Mouse (Mus musculus) ES-Bruce4 (cell line): ENCODE data around the gene Gse1. TPM values are rescaled to one million over a fixed set of nuclear protein-coding genes. Genes with fewer than 3 reads are reported as not detected.

Source experiments
- H3K27ac ChIP-seq: 2 replicates; pipeline ENCODE4 v1.5.1; 2012; ENCODE audit warnings: low read length, inconsistent platforms; ENCODE audit not compliant: insufficient read depth
- H3K27me3 ChIP-seq: 2 replicates; pipeline ENCODE4 v1.6.1; 2012; ENCODE audit warnings: mild to moderate bottlenecking, low read length, inconsistent platforms; ENCODE audit not compliant: control insufficient read depth, poor library complexity, insufficient read depth, severe bottlenecking
- H3K36me3 ChIP-seq: 2 replicates; pipeline ENCODE4 v1.6.1; 2012; ENCODE audit warnings: inconsistent platforms, mild to moderate bottlenecking, low read length, moderate library complexity; ENCODE audit not compliant: control insufficient read depth, poor library complexity, insufficient read depth, severe bottlenecking
- H3K4me1 ChIP-seq: one replicate; pipeline ENCODE4 v1.8.1; 2011; ENCODE audit warnings: low read length; ENCODE audit not compliant: control insufficient read depth, insufficient read depth
- H3K4me3 ChIP-seq: 2 replicates; pipeline ENCODE4 v1.5.1; 2011; ENCODE audit warnings: low read depth, mild to moderate bottlenecking, low read length
- H3K9ac ChIP-seq: 2 replicates; pipeline ENCODE4 v1.6.1; 2012; ENCODE audit warnings: low read depth, mild to moderate bottlenecking, inconsistent platforms; ENCODE audit not compliant: poor library complexity, severe bottlenecking
- H3K9me3 ChIP-seq: replicated peaks from 2 replicates; pipeline ENCODE4 v1.6.1; 2012; ENCODE audit warnings: mild to moderate bottlenecking, low read length, inconsistent platforms; ENCODE audit not compliant: control insufficient read depth, poor library complexity, insufficient read depth, severe bottlenecking
- CTCF ChIP-seq: IDR thresholded peaks from one replicate; pipeline ENCODE4 v1.8.1; 2011; ENCODE audit warnings: low read depth, low read length
- EP300 ChIP-seq: IDR thresholded peaks from 2 replicates; pipeline ENCODE4 v1.6.1; 2011; ENCODE audit warnings: low read depth, low read length; ENCODE audit not compliant: insufficient read depth
- POLR2A ChIP-seq: IDR thresholded peaks from one replicate; pipeline ENCODE4 v1.8.1; 2011; ENCODE audit warnings: low read length; ENCODE audit not compliant: insufficient read depth
- polyA plus RNA-seq: library from polyadenylated mRNA; stranded (reverse); fragments of >200 nt; gene quantifications from 2 replicates; pipeline ENCODE4 v1.2.4, GENCODE M21; 2011; ENCODE audit warnings: low read depth; ENCODE audit not compliant: missing spikeins, insufficient read depth, insufficient read length

Gse1 gene
- polyA plus RNA-seq, 1 experiment, result 31.8 TPM

GRCm38 (mm10) chr8:120213939-120214338 is 14.3 kb upstream of the Gse1 start:
- no peak overlapping the region for H3K4me3 ChIP-seq
- H3K9ac ChIP-seq, result no peak overlapping the region
- no peak for TF ChIP-seq CTCF
- no peak for TF ChIP-seq EP300
- TF ChIP-seq POLR2A, result no peak
- no peaks in the 10 kb centered on the region for H3K27me3 ChIP-seq
- H3K9me3 ChIP-seq, result no peaks in the 10 kb centered on the region
- H3K4me1 ChIP-seq, result peaks cover 4% of the 10 kb centered on the region
- H3K27ac ChIP-seq, result no peak overlapping the region
- no peaks in the 10 kb centered on the region for H3K36me3 ChIP-seq

- TF ChIP-seq POLR2A, result no peak
- no peak for TF ChIP-seq EP300
- no peak for TF ChIP-seq CTCF
- Histone ChIP-seq H3K36me3 (no peaks in the 10 kb centered on the region), H3K4me3 (no peak overlapping the region), H3K9ac (no peak overlapping the region), H3K27ac (no peak overlapping the region), H3K9me3 (no peaks in the 10 kb centered on the region), H3K27me3 (no peaks in the 10 kb centered on the region), H3K4me1 (peaks cover 4% of the 10 kb centered on the region)
Measured at GRCm38 (mm10) chr8:120215416-120216141, 12.7 kb upstream of the Gse1 start.

- H3K9ac ChIP-seq, result no peak overlapping the region
- no peak overlapping the region; the same call in 1 of the 2 replicates for H3K27ac ChIP-seq
Measured at GRCm38 (mm10) chr8:120216855-120217830, 11.1 kb upstream of the Gse1 start.

GRCm38 (mm10) chr8:120222548-120222947 is 5.7 kb upstream of the Gse1 start:
- Histone ChIP-seq H3K27ac (no peak overlapping the region), H3K27me3 (no peaks in the 10 kb centered on the region), H3K9me3 (no peaks in the 10 kb centered on the region), H3K4me3 (no peak overlapping the region), H3K4me1 (peaks cover 2% of the 10 kb centered on the region), H3K9ac (no peak overlapping the region), H3K36me3 (no peaks in the 10 kb centered on the region)
- TF ChIP-seq POLR2A (no peak), EP300 (no peak), CTCF (no peak)

More at GRCm38 (mm10) chr8:120216855-120217830, 11.1 kb upstream of the Gse1 start:
- Histone ChIP-seq H3K4me1 (peaks cover 4% of the 10 kb centered on the region), H3K27me3 (no peaks in the 10 kb centered on the region), H3K4me3 (no peak overlapping the region), H3K36me3 (no peaks in the 10 kb centered on the region), H3K9me3 (no peaks in the 10 kb centered on the region)
- TF ChIP-seq EP300, result no peak
- TF ChIP-seq CTCF, result no peak
- TF ChIP-seq POLR2A, result no peak

- no peaks in the 10 kb centered on the region for H3K4me1 ChIP-seq
- H3K9ac ChIP-seq, result no peak overlapping the region
- no peaks in the 10 kb centered on the region for H3K9me3 ChIP-seq
- TF ChIP-seq CTCF (no peak), EP300 (no peak)
- 0 out of 2 replicates have a peak, but pooled peaks cover 7% of the 10 kb centered on the region for H3K27me3 ChIP-seq
- H3K4me3 ChIP-seq, result no peak overlapping the region
- H3K27ac ChIP-seq, result no peak overlapping the region
- no peaks in the 10 kb centered on the region for H3K36me3 ChIP-seq
Measured at GRCm38 (mm10) chr8:120224521-120225420, 3.5 kb upstream of the Gse1 start.
